Comparison of ENCODE assay signal across 8 mouse cellular contexts in genomic region chr2:27235729-27236128, GRCm38 (mm10). TPM values are rescaled to one million over a fixed set of nuclear protein-coding genes. Genes with fewer than 3 reads are reported as not detected.
A peak's percentile ranks its signal among the peaks of the same experiment; 100 is the strongest.
DNase-seq lines count a peak whose midpoint lies in the region; ATAC-seq lines count a peak whose summit lies in the region.

No protein-coding gene starts in this region.

- H3K27ac ChIP-seq in kidney, embryonic 14.5 days (ENCODE audit: low read depth, low read length): no peak overlapping the region
- no peak overlapping the region for H3K27ac ChIP-seq in intestine, embryonic 15.5 days
- H3K27ac ChIP-seq in liver, embryonic 11.5 days (ENCODE audit: low read depth, low read length): no peak overlapping the region
- H3K27ac ChIP-seq in neural tube, embryonic 15.5 days (replicated peaks): no peak overlapping the region

- no peaks in the 10 kb centered on the region for H3K27me3 ChIP-seq in kidney, embryonic 14.5 days (ENCODE audit: control insufficient read depth, insufficient read depth, low read length)
- no peaks in the 10 kb centered on the region for H3K27me3 ChIP-seq in intestine, embryonic 15.5 days (replicated peaks)
- H3K27me3 ChIP-seq in liver, embryonic 11.5 days (replicated peaks; ENCODE audit: control insufficient read depth, insufficient read depth, low read length): no peaks in the 10 kb centered on the region
- H3K27me3 ChIP-seq in neural tube, embryonic 15.5 days (replicated peaks): no peaks in the 10 kb centered on the region

- peaks cover 4% of the 10 kb centered on the region; the same call in 1 of the 2 replicates for H3K36me3 ChIP-seq in kidney, embryonic 14.5 days (ENCODE audit: control insufficient read depth, insufficient read depth, low read length)
- no peaks in the 10 kb centered on the region for H3K36me3 ChIP-seq in intestine, embryonic 15.5 days
- H3K36me3 ChIP-seq in liver, embryonic 11.5 days (ENCODE audit: control insufficient read depth, insufficient read depth, low read length): no peaks in the 10 kb centered on the region
- no peaks in the 10 kb centered on the region for H3K36me3 ChIP-seq in neural tube, embryonic 15.5 days

- 14% methylated on average over 3 of the region's 3 CpGs for WGBS in kidney, embryonic 14.5 days
- 24% methylated on average over 3 of the region's 3 CpGs for WGBS in intestine, embryonic 15.5 days
- 15% methylated on average over 3 of the region's 3 CpGs for WGBS in liver, embryonic 11.5 days
- WGBS in neural tube, embryonic 15.5 days: 35% methylated on average over 3 of the region's 3 CpGs

- H3K4me1 ChIP-seq in kidney, embryonic 14.5 days (ENCODE audit: control insufficient read depth, insufficient read depth, low read length): 0 out of 2 replicates have a peak, but pooled peaks cover 3% of the 10 kb centered on the region
- peaks cover 10% of the 10 kb centered on the region; the same call in 1 of the 2 replicates for H3K4me1 ChIP-seq in intestine, embryonic 15.5 days (replicated peaks)
- 0 out of 2 replicates have a peak, but pooled peaks cover 4% of the 10 kb centered on the region for H3K4me1 ChIP-seq in liver, embryonic 11.5 days (replicated peaks; ENCODE audit: control insufficient read depth, insufficient read depth, low read length)
- peaks cover 6% of the 10 kb centered on the region; the same call in 1 of the 2 replicates for H3K4me1 ChIP-seq in neural tube, embryonic 15.5 days

- H3K4me2 ChIP-seq in kidney, embryonic 14.5 days (replicated peaks; ENCODE audit: low read depth, low read length): no peak overlapping the region
- H3K4me2 ChIP-seq in intestine, embryonic 15.5 days (replicated peaks): no peak overlapping the region
- no peak overlapping the region for H3K4me2 ChIP-seq in liver, embryonic 11.5 days
- no peak overlapping the region for H3K4me2 ChIP-seq in neural tube, embryonic 15.5 days

- peak; percentile 56; the same call in 1 of the 2 replicates for ATAC-seq in kidney, embryonic 14.5 days (ENCODE audit: low FRiP score, low TSS enrichment)
- ATAC-seq in frontal cortex, adult (ENCODE audit: low TSS enrichment): peak; percentile 58
- 0 out of 2 replicates have a peak, but pooled peaks have one; percentile 28 for ATAC-seq in intestine, embryonic 15.5 days
- ATAC-seq in liver, embryonic 11.5 days (replicated peaks; ENCODE audit: low FRiP score): no peak
- peak; percentile 69; the same call in 1 of the 2 replicates for ATAC-seq in neural tube, embryonic 15.5 days (ENCODE audit: low FRiP score)

- H3K9ac ChIP-seq in kidney, embryonic 14.5 days (ENCODE audit: low read depth, low read length): no peak overlapping the region
- no peak overlapping the region for H3K9ac ChIP-seq in intestine, embryonic 15.5 days
- no peak overlapping the region for H3K9ac ChIP-seq in liver, embryonic 11.5 days (ENCODE audit: low read depth, low read length)
- no peak overlapping the region for H3K9ac ChIP-seq in neural tube, embryonic 15.5 days (replicated peaks)

- no peak for DNase-seq in kidney, adult 18-20 months
- DNase-seq in cerebellum, adult 18-20 months: peak; percentile 61 to 72
- peak; percentile 53 for DNase-seq in liver, embryonic 11.5 days (ENCODE audit: low spot score)
- DNase-seq in thymus, postnatal 4 days: peak; percentile 88

- H3K9me3 ChIP-seq in kidney, embryonic 14.5 days (ENCODE audit: control insufficient read depth, low read length): no peaks in the 10 kb centered on the region
- H3K9me3 ChIP-seq in intestine, embryonic 15.5 days: no peaks in the 10 kb centered on the region
- no peaks in the 10 kb centered on the region for H3K9me3 ChIP-seq in liver, embryonic 11.5 days (ENCODE audit: control insufficient read depth, low read length)
- no peaks in the 10 kb centered on the region for H3K9me3 ChIP-seq in neural tube, embryonic 15.5 days (replicated peaks)

- no peak overlapping the region for H3K4me3 ChIP-seq in kidney, embryonic 14.5 days (ENCODE audit: low read length)
- no peak overlapping the region for H3K4me3 ChIP-seq in intestine, embryonic 15.5 days (replicated peaks)
- no peak overlapping the region for H3K4me3 ChIP-seq in liver, embryonic 11.5 days (ENCODE audit: low read depth, low read length)
- H3K4me3 ChIP-seq in neural tube, embryonic 15.5 days (replicated peaks): no peak overlapping the region

RNA-seq across cellular contexts. Expression of gene Sardh, which starts 12.4 kb away (rescaled TPM):
- polyA plus RNA-seq in kidney, embryonic 14.5 days (2014; fragmentation: Nextera tagmentation; extraction: Ambion mirVana): 17.6 and 29.9 TPM in 2 replicates
- 9.5 and 9.6 TPM in 2 replicates for polyA plus RNA-seq in intestine, embryonic 15.5 days (2015; fragmentation: Nextera tagmentation; extraction: Ambion mirVana)
- 38.0 and 40.6 TPM in 2 replicates for polyA plus RNA-seq in liver, embryonic 11.5 days (2014; fragmentation: Nextera tagmentation; extraction: Ambion mirVana)
- polyA plus RNA-seq in neural tube, embryonic 15.5 days (2015; fragmentation: Nextera tagmentation; extraction: Ambion mirVana): 5.9 and 8.0 TPM in 2 replicates
